Mouse (Mus musculus) kidney, postnatal 0 days (tissue): ENCODE results near the gene Dnm2. TPM values are rescaled to one million over a fixed set of nuclear protein-coding genes. Genes with fewer than 3 reads are reported as not detected.

ENCODE experiments used
- ATAC-seq: fragments of 200-750 bp; cut with Nextera tagmentation; replicated peaks from 2 replicates; pipeline ENCODE4 v1.8.0; 2017; ENCODE audit warnings: low read depth, moderate number of reproducible peaks, moderate TSS enrichment, moderate library complexity; ENCODE audit not compliant: low FRiP score
- DNase-seq: peaks from one replicate; pipeline ENCODE4 v3.0.0-alpha.2; 2016; ENCODE audit warnings: low spot score
- H3K27ac ChIP-seq: fragments of 300-500 bp; sonication (generic); 2 replicates; pipeline ENCODE4 v1.5.1; 2014; ENCODE audit warnings: mild to moderate bottlenecking
- H3K27me3 ChIP-seq: fragments of 300-500 bp; sonication (generic); 2 replicates; pipeline ENCODE4 v1.6.1; 2014; ENCODE audit warnings: low read length, mixed read lengths; ENCODE audit not compliant: insufficient read depth
- H3K36me3 ChIP-seq: fragments of 300-500 bp; sonication (generic); 2 replicates; pipeline ENCODE4 v1.6.1; 2014; ENCODE audit warnings: low read length, mixed read lengths; ENCODE audit not compliant: insufficient read depth
- H3K4me1 ChIP-seq: fragments of 300-500 bp; sonication (generic); replicated peaks from 2 replicates; pipeline ENCODE4 v1.6.1; 2014; ENCODE audit warnings: antibody characterized with exemption, low read length, mixed read lengths; ENCODE audit not compliant: insufficient read depth
- H3K4me2 ChIP-seq: fragments of 300-500 bp; sonication (generic); 2 replicates; pipeline ENCODE4 v1.6.1; 2014; ENCODE audit warnings: mild to moderate bottlenecking, low read length, moderate library complexity, mixed read lengths
- H3K4me3 ChIP-seq: fragments of 300-500 bp; sonication (generic); replicated peaks from 2 replicates; pipeline ENCODE4 v1.5.1; 2014; ENCODE audit warnings: low read depth, low read length
- H3K9ac ChIP-seq: fragments of 300-500 bp; sonication (generic); 2 replicates; pipeline ENCODE4 v1.6.1; 2014; ENCODE audit warnings: low read depth, low read length
- H3K9me3 ChIP-seq: fragments of 300-500 bp; sonication (generic); replicated peaks from 2 replicates; pipeline ENCODE4 v1.6.1; 2016; ENCODE audit warnings: low read length, inconsistent platforms, mixed read lengths
- CTCF ChIP-seq: IDR thresholded peaks from 2 replicates; pipeline ENCODE4 v1.5.1; 2016; ENCODE audit warnings: antibody characterized with exemption, low read depth, mild to moderate bottlenecking, moderate library complexity
- WGBS: fragments of 180-500 bp; shearing (Covaris S2); extraction: QIAGEN DNeasy Blood & Tissue Kit; methylation state at CpG from one replicate; pipeline ENCODE4 v1.1.7; 2014; 5-methylcytosine and 5-hydroxymethylcytosine counted together
- polyA plus RNA-seq: library from polyadenylated mRNA; unstranded; fragments of >200 nt; fragmentation: Nextera tagmentation; extraction: Ambion mirVana; gene quantifications from 2 replicates; pipeline ENCODE4 v1.2.1, GENCODE M21; 2015

The Dnm2 gene
- polyA plus RNA-seq, 1 experiment from 2014 or later = 68.0 TPM

- H3K36me3 ChIP-seq = no peaks in the 10 kb centered on the region
- 0 out of 2 replicates have a peak overlapping the region, but pooled peaks have one; percentile 25 for H3K27ac ChIP-seq
- no peaks in the 10 kb centered on the region for H3K27me3 ChIP-seq
- ATAC-seq = no peak
- no peak for DNase-seq
- peaks cover 9% of the 10 kb centered on the region for H3K4me1 ChIP-seq
- 0 out of 2 replicates have a peak overlapping the region, but pooled peaks have one; percentile 28 for H3K9ac ChIP-seq
- WGBS = 78% methylated on average over 8 of the region's 8 CpGs
- no peak overlapping the region for H3K4me2 ChIP-seq
- H3K9me3 ChIP-seq = no peaks in the 10 kb centered on the region
- no peak overlapping the region for H3K4me3 ChIP-seq
- no peak for TF ChIP-seq CTCF
Observed at GRCm38 (mm10) chr9:21451391-21451790, 26.7 kb downstream of the Dnm2 start.

GRCm38 (mm10) chr9:21451870-21452269 lies 27.2 kb downstream of the Dnm2 start:
- no peak overlapping the region for H3K4me2 ChIP-seq
- no peaks in the 10 kb centered on the region for H3K9me3 ChIP-seq
- no peaks in the 10 kb centered on the region for H3K27me3 ChIP-seq
- no peaks in the 10 kb centered on the region for H3K36me3 ChIP-seq
- H3K4me3 ChIP-seq = no peak overlapping the region
- no peak for TF ChIP-seq CTCF
- ATAC-seq = no peak
- 34% methylated on average over 8 of the region's 8 CpGs for WGBS
- H3K4me1 ChIP-seq = peaks cover 9% of the 10 kb centered on the region
- 0 out of 2 replicates have a peak overlapping the region, but pooled peaks have one; percentile 28 for H3K9ac ChIP-seq
- DNase-seq = no peak
- 0 out of 2 replicates have a peak overlapping the region, but pooled peaks have one; percentile 25 for H3K27ac ChIP-seq

DNA sequence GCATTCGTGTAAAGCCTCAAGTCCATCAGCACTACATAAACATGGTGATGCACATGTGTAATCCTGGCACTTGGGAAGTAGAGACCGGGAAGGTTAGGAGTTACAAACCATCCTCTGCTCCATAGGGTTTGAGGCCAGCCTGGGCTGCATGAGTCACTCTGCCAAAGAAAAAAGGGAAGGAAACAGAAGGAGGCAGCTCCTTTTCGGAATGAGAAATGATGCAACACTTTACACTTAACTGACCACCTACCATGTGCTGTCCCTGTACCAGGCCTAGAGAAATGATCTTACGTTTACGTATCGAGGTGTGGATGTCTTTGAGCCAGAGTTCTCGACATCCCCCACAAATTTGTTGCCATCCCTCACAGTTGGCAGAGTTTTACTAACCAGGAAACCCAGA lies 28.3 kb downstream of the Dnm2 start:
- Histone ChIP-seq H3K4me3 (no peak overlapping the region), H3K4me1 (peaks cover 9% of the 10 kb centered on the region), H3K4me2 (no peak overlapping the region), H3K27me3 (no peaks in the 10 kb centered on the region), H3K9ac (no peak overlapping the region), H3K36me3 (no peaks in the 10 kb centered on the region), H3K9me3 (no peaks in the 10 kb centered on the region), H3K27ac (no peak overlapping the region)
- no peak for DNase-seq
- WGBS = 76% methylated on average over 7 of the region's 7 CpGs
- ATAC-seq = no peak
- TF ChIP-seq CTCF = no peak

DNA sequence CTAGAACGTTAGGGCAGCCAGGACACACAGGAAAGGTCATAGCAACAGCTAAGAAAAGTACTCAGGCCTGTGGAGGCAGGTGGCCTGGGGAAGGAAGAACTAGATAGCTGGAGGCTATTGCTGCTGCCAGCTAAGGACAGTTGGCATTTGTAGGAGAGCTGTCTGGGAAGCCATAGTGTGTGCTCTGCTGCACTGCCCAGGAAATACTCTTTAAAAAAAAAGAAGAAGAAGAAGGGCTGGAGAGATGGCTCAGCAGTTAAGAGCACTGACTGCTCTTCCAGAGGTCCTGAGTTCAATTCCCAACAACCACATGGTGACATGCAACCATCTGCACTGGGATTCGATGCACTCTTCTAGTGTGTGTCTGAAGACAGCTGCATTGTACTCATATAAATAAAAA lies 28.8 kb downstream of the Dnm2 start:
- DNase-seq = no peak
- H3K4me2 ChIP-seq = no peak overlapping the region
- H3K36me3 ChIP-seq = no peaks in the 10 kb centered on the region
- ATAC-seq = no peak
- no peak overlapping the region for H3K27ac ChIP-seq
- H3K9ac ChIP-seq = no peak overlapping the region
- peaks cover 9% of the 10 kb centered on the region for H3K4me1 ChIP-seq
- no peak for TF ChIP-seq CTCF
- no peaks in the 10 kb centered on the region for H3K27me3 ChIP-seq
- H3K4me3 ChIP-seq = no peak overlapping the region
- H3K9me3 ChIP-seq = no peaks in the 10 kb centered on the region
- 69% methylated on average over 2 of the region's 2 CpGs for WGBS

GRCm38 (mm10) chr9:21454556-21454955 lies 29.8 kb downstream of the Dnm2 start:
- no peak overlapping the region for H3K27ac ChIP-seq
- H3K27me3 ChIP-seq = no peaks in the 10 kb centered on the region
- no peak for ATAC-seq
- no peaks in the 10 kb centered on the region for H3K9me3 ChIP-seq
- 80% methylated on average over 4 of the region's 4 CpGs for WGBS
- no peak for DNase-seq
- peaks cover 9% of the 10 kb centered on the region; the same call in 1 of the 2 replicates for H3K36me3 ChIP-seq
- H3K4me3 ChIP-seq = no peak overlapping the region
- H3K9ac ChIP-seq = no peak overlapping the region
- H3K4me1 ChIP-seq = peaks cover 9% of the 10 kb centered on the region
- no peak overlapping the region for H3K4me2 ChIP-seq
- no peak for TF ChIP-seq CTCF

DNA sequence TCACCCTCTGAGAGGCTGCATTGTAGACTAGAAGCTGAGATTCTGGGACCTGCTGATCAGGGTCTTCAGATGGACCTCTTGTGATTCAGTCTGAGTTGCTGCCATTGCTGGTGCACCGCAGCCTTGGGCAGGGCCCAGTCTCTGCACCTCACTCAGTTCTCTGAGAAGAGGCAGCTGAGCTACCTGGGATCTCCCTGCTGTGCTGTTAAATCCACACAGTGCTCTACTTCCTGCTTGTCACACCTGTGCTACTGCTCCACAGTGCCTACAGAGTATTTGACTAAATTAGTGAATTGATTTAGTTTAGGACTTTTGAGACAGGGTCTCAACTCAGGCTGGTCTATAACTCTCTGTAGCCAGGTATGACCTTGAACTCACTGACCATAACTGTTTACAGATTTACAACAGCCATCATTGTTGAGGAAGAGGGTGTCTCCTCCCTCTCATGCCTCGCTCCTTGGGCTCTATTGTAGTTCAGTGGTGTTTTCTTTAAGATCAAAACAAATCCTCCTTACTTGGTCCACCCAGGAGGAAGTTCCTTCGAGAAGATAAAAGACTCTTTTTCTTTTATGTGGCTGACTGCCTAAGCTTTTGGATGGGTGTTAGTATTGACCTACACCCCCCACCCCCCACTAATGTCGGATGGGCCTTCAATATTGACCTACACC lies 30.5 kb downstream of the Dnm2 start:
- H3K4me3 ChIP-seq = no peak overlapping the region
- peaks cover 9% of the 10 kb centered on the region for H3K4me1 ChIP-seq
- ATAC-seq = no peak
- no peaks in the 10 kb centered on the region for H3K9me3 ChIP-seq
- H3K27me3 ChIP-seq = no peaks in the 10 kb centered on the region
- H3K4me2 ChIP-seq = no peak overlapping the region
- peaks cover 10% of the 10 kb centered on the region; the same call in 1 of the 2 replicates for H3K36me3 ChIP-seq
- H3K27ac ChIP-seq = no peak overlapping the region
- TF ChIP-seq CTCF = no peak
- DNase-seq = no peak
- WGBS = 40% methylated on average over 4 of the region's 4 CpGs
- no peak overlapping the region for H3K9ac ChIP-seq
